Mouse (Mus musculus) retina, postnatal 7 days (tissue): ENCODE data around the gene Pik3r5.

Experiments used
- DNase-seq: peaks from one replicate; pipeline ENCODE4 v3.0.0-alpha.2; 2012; ENCODE audit warnings: low read depth, low spot score

Gene Pik3r5

DNA sequence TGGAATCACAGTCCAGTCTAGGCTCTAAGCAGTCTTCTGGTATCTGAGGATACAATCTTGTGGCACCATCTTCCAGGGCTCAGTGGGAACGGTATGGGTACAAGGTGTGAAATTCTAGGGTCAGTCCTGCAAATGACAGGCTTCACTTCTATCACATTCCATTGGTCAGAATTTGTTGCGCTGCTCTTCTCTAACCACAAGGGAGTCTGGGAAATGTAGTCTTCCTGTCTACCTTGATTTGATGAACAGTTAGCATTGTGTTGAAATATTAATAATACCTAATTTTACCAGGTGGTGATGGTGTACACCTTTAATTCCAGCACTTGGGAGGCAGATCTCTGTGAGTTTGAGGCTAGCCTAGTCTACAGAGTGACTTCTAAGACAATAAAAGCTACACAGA, 88.5 kb downstream of the Pik3r5 start:
- DNase-seq = no peak

DNA sequence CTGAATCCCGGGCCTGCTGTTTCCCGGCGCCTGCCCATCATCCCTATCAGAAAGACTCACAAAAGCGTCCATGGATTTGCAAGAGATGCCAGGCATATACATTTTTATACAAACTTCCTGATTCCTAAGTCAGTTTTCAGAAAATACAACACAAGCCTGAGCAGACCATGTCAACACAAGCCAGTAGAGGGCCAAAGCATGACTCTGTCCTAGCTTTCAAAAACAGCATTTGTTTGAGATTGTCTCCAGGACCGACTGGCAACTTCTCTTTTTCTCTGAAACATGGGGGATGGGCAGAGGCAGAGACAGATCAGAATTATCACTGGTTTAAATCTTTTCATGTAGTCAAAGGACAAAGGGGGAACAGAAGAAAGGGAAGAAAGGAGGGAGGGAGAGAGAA, 89.4 kb downstream of the Pik3r5 start:
- DNase-seq = no peak

DNA sequence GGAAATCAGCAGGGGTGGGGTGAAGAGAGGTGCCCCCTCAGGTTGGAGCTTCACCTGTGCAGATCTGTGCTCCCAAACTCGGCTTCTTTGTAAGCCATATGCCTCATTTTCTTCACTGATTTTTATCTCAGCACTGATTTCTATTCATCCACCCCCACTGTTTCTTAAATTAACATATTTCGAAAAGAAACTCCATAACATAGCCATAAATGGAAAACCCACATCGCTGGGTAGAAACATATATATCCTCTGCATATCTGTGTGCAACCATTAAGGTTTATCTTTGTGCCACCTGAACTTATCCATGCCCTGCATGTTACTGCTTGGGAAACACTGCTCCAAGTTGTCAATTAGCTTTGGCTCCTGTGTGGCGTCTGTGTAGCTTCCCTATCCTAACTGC, 94.5 kb downstream of the Pik3r5 start:
- no peak for DNase-seq

DNA sequence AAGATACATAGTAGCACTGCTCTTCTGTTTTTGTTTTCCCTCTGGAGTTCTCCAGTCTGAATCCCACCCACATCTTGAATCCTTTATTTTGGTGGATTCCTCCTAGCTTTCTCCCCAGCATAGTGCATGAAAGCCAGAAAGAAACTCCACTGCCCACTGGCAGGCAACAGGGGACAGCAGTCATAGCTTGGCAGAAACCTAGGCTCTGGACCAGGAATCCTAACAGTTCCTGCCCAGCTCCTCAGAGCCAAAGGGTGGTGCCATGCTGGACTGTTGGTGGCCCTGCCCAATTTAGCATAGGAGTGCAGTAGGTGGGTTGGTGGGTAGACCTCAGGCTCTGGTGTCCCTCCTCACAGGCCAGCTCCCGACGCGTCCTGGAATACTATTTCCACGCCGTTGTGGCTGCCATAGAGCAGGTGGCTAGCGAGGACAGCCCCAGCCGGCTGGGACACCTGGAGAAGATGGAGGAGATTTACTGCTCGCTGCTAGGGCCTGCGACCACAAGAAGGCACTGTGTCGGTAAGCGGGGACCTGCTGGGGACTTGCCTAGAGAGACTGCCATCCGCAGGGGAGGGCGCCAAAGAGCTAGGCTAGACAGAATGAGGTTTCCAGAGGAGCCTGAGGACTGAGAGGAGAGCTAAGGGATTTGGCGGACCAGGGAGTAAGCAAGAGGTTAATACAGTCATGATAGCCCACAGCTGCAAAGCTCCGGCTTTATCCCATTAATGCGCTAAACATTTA, 99.3 kb downstream of the Pik3r5 start:
- DNase-seq = no peak

DNA sequence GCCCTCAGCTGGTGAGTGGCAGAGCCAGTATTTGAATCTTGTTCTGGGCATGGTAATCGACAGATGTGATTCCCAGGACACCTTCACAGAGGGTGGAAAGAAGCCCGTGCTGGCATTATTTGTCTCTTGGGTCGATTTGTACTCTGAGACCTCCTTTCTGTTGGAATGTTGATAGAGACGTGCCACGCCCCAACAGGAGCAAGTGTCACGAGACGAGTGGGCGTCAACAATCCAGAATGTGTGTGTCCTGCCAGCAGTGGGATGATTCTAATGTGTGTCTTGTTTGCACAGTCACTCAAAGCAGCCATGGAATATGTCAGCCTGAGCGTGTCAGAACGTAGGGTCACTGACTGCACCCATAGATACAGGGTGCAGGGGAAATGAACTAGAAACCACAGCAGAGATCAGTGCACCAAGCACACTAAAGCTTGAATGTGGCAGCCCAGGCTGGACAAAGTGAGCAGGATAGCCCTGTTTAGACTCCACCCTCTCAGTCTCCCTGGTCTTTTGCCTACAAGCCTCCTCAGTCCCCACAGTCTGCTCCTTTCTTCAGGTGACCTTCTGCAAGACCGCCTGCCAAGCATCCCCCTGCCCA, 100.1 kb downstream of the Pik3r5 start:
- DNase-seq = no peak

DNA sequence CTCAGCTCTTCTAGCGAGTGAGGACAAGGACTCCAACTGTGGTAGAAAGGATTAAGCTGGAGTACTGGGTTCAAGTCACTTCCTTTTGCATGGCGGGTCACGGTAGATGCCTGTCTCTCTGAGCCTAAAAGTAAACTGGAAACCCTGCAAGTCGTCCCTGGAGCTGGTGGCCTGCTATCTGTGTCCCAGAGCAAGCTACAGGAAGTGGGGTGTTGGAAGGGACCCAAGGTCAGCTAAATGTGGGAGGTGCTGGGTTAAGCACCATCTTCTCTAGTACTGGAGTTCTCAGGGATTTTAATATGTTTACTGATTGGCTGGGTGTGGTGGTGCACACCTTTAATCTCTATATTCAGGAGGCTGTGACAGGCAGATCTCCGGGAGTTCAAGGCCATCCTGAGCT, 100.9 kb downstream of the Pik3r5 start:
- DNase-seq = no peak

DNA sequence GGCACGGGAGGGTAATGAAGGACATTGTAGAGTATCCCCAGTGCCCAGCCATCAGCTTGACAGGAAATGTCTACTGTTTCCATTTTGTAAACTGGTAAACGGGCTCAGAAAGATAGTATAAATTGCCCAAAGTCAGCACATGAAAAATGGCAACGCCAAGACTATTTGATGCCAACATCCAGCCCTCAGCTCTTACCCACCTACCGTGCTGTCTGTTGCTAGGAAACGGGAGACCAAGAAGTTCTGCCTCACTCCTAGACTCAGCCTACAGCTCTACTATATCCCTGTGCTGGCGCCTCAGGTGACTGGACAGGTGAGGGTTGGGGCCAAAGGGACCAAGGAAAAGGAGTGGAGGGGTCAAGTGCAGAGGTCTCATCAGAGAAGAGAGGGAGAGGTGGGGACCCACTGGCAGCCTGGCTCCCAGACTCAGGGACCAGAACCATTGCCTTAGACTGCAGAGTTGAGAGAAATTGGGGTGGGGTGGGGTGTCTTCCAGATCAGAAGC, 102.1 kb downstream of the Pik3r5 start:
- no peak for DNase-seq

DNA sequence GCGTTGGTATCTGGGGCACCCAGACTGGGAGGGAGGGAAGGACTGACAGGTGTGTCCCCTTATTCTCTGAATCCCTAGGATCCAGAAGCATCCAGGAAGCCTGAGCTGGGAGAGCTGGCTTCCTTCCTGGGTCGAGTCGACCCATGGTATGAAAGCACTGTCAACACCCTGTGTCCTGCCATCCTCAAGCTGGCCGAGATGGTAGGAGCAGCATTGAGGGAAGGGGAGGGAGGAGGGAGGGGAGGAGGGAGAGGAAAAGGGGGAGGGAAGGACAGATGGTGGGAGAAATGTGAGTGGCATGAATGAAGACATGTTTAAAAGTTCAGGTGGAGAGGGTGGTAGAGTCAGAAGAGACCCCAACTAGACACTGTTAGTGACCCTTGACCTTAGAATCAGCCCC, 104.1 kb downstream of the Pik3r5 start:
- no peak for DNase-seq

DNA sequence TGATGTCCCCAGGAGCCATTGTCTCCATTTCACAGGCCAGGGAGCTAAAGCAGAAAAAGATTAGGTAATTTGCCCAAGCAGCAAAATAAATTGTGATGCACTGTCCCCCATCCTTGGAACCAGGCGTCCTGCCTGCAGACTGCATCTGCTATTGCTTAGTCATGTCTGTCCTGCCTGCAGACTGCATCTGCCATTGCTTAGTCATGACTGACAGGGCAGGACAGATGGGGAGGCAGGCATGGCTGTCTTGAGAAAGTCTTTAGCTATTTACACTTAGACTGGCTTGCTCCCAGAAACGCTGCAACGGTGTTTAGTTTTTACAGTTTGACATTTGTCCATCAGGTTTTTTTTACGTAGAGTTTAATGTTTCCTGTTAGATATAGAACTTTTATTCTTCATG, 104.5 kb downstream of the Pik3r5 start:
- DNase-seq = no peak

DNA sequence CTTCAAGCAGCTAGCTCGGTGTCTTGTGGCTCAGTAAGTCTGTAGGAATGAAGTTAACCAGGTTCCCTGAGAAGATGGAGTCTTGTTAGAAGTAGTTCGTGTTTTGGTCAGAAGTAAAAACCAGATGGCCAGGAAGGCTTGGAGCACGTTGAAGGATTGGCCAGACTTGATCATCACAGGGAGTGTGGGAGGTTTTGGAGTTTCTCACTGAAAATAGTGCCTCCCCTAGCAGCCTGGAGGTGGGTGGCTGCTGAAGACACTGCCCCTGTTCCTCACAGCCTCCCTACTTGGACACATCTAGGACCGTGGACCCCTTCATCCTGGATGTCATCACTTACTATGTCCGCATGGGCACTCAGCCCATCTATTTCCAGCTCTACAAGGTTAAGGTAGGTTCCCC, 107.7 kb downstream of the Pik3r5 start:
- no peak for DNase-seq

DNA sequence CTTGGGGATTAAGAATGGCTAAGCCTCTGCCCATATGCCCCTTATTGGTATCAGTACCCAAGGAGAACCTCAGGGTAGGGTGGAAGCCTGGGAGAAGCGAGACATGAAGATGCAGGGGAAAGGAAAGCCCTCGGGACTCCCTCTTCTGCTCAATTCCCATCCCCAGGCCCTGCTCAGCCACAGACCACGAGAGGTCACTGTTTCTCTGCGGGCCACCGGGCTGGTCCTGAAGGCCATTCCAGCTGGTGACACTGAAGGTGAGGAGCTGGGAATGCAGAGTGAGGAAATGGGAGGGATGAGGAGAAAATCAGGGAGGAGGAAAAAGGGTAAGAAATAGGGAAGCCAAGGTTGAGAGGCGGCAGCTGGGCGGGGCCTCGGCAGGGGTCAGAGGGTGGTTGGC, 112.6 kb downstream of the Pik3r5 start:
- no peak for DNase-seq

DNA sequence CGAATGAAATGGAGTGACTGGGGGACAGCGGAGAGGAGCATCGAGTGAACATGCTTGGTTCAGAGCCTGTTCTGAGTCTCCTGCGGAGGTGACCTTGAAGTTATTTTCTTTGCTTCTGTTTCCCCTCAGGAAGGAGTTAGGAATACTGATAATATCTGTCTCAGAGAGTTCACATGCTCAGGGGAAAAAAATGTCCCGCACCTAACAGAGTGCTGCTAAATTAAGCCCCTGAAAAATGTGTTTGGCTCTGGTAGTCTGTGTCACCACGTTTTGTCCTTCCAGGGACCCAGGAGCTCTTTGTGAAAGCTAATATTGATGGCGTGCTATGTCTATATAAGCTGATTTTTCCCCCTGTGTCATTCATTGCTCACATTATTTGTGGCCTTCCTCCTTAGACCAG, 113.3 kb downstream of the Pik3r5 start:
- no peak for DNase-seq

DNA sequence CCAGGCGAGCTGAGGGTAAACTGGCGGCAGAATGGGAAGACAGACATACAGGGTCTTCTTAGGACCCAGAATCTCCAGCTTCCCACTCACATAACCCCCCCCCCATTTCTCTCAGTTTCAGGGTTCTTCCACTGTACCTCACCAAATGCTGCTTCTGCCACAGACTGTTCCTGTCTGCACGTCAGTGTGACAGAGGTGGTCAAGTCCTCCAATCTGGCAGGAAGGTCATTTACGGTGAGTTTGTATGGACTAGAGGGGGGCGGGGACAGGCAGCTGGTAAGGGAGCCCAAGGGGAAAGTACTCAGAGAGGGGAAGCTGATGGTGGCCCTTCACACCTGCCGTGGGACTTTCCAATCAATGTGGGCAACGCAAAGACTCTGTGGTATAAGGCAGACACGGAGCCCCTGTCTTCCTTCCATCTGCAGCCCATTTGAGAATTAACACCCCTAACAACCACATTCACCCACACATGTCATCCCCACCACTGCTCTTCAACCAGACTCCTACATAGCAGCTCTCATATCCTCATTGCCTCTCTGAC, 113.8 kb downstream of the Pik3r5 start:
- DNase-seq = no peak
